In genomic region chr12:87199973-87200586, GRCm38 (mm10) we compare ENCODE assay signal across 8 mouse cellular contexts. TPM values are rescaled to one million over a fixed set of nuclear protein-coding genes. Genes with fewer than 3 reads are reported as not detected.
DNase-seq lines count a peak whose midpoint lies in the region; ATAC-seq lines count a peak whose summit lies in the region.

Gene Tmed8, minus strand, starts transcription at chr12:87200454.

- H3K4me1 ChIP-seq in hindbrain, embryonic 13.5 days (replicated peaks) = peaks cover 25% of the 10 kb centered on the region

- peak within 1 kb of the TSS; percentile 66 for H3K4me2 ChIP-seq in hindbrain, embryonic 13.5 days

- H3K4me3 ChIP-seq in hindbrain, embryonic 13.5 days = peak within 1 kb of the TSS; percentile 85

- H3K27me3 ChIP-seq in hindbrain, embryonic 13.5 days = no peaks in the 10 kb centered on the region

- H3K9me3 ChIP-seq in hindbrain, embryonic 13.5 days = no peaks in the 10 kb centered on the region

- peak within 1 kb of the TSS; percentile 94 for H3K9ac ChIP-seq in hindbrain, embryonic 13.5 days

- H3K27ac ChIP-seq in hindbrain, embryonic 13.5 days = peak within 1 kb of the TSS; percentile 94

- peak; percentile 97 for ATAC-seq in hindbrain, embryonic 13.5 days (ENCODE audit: low FRiP score)

- H3K36me3 ChIP-seq in hindbrain, embryonic 13.5 days = no peaks in the 10 kb centered on the region

- DNase-seq in Muller cell, postnatal 12 days (ENCODE audit: inconsistent ontology term) = peak; percentile 81
- peak; percentile 84 for DNase-seq in cerebellum, adult 9-11 months
- peak; percentile 66 to 67 for DNase-seq in frontal cortex, postnatal 14 days (ENCODE audit: low spot score in 2 of 2)
- peak; percentile 56 to 59 for DNase-seq in layer of hippocampus, postnatal 25 days (ENCODE audit: extremely low spot score in 1 of 2, low spot score in 1 of 2)
- peak; percentile 77 for DNase-seq in lung, postnatal 14 days
- DNase-seq in ovary, postnatal 36 days (ENCODE audit: low spot score) = peak; percentile 80
- peak; percentile 89 for DNase-seq in thymus, postnatal 14 days

- under 1% methylated on average over 62 of the region's 70 CpGs for WGBS in hindbrain, embryonic 13.5 days

RNA-seq across cellular contexts. Expression of gene Tmed8, which starts in this region (rescaled TPM):
- polyA plus RNA-seq in hindbrain, embryonic 13.5 days (2015; fragmentation: Nextera tagmentation; extraction: Ambion mirVana) = 4.1 and 4.2 TPM in 2 replicates
- 10 to 100 TPM; 27.6 to 28.9 TPM for total RNA-seq in layer of hippocampus, postnatal 25 days (2021)

Comparison
In these comparisons a context has a peak if more than half of its experiments do, and no peak if none do; other contexts are left out.
1. Peak in every context shown above with its lines: DNase-seq, ATAC-seq, H3K4me3 ChIP-seq and H3K27ac ChIP-seq.